Mouse (Mus musculus) neural tube, embryonic 11.5 days (tissue): ENCODE data around the gene Dock9. TPM values are rescaled to one million over a fixed set of nuclear protein-coding genes. Genes with fewer than 3 reads are reported as not detected.

Experiments used
- ATAC-seq: fragments of 200-750 bp; cut with Nextera tagmentation; 2 replicates; pipeline ENCODE4 v1.8.0; 2017; ENCODE audit warnings: moderate number of reproducible peaks, mild to moderate bottlenecking, moderate TSS enrichment, moderate library complexity; ENCODE audit not compliant: insufficient read depth, low FRiP score, low TSS enrichment
- DNase-seq: peaks from one replicate; pipeline ENCODE4 v3.0.0-alpha.2; 2015; ENCODE audit warnings: low spot score
- H3K27ac ChIP-seq: fragments of 300-500 bp; sonication (generic); 2 replicates; pipeline ENCODE4 v1.5.1; 2014; ENCODE audit warnings: low read depth, mild to moderate bottlenecking, low read length
- H3K27me3 ChIP-seq: fragments of 300-500 bp; sonication (generic); 2 replicates; pipeline ENCODE4 v1.6.1; 2014; ENCODE audit warnings: mild to moderate bottlenecking, low read length, mixed read lengths; ENCODE audit not compliant: control insufficient read depth, insufficient read depth
- H3K36me3 ChIP-seq: fragments of 300-500 bp; sonication (generic); 2 replicates; pipeline ENCODE4 v1.6.1; 2014; ENCODE audit warnings: mild to moderate bottlenecking, low read length, moderate library complexity, mixed read lengths; ENCODE audit not compliant: control insufficient read depth, insufficient read depth
- H3K4me1 ChIP-seq: fragments of 300-500 bp; sonication (generic); 2 replicates; pipeline ENCODE4 v1.6.1; 2014; ENCODE audit warnings: low read length, mixed read lengths; ENCODE audit not compliant: control insufficient read depth, insufficient read depth
- H3K4me2 ChIP-seq: fragments of 300-500 bp; sonication (generic); 2 replicates; pipeline ENCODE4 v1.6.1; 2014; ENCODE audit warnings: low read depth, mild to moderate bottlenecking, moderate library complexity
- H3K4me3 ChIP-seq: fragments of 300-500 bp; sonication (generic); 2 replicates; pipeline ENCODE4 v1.5.1; 2014; ENCODE audit warnings: low read depth, low read length
- H3K9ac ChIP-seq: fragments of 300-500 bp; sonication (generic); 2 replicates; pipeline ENCODE4 v1.6.1; 2014; ENCODE audit warnings: mild to moderate bottlenecking, low read length
- H3K9me3 ChIP-seq: fragments of 300-500 bp; sonication (generic); 2 replicates; pipeline ENCODE4 v1.6.1; 2016; ENCODE audit warnings: low read length; ENCODE audit not compliant: control insufficient read depth
- WGBS: fragments of 180-500 bp; shearing (Covaris S2); extraction: QIAGEN DNeasy Blood & Tissue Kit; methylation state at CpG from one replicate; pipeline ENCODE4 v1.1.7; 2014; 5-methylcytosine and 5-hydroxymethylcytosine counted together
- polyA plus RNA-seq: library from polyadenylated mRNA; unstranded; fragments of >200 nt; fragmentation: Nextera tagmentation; extraction: Ambion mirVana; gene quantifications from 2 replicates; pipeline ENCODE4 v1.2.1, GENCODE M21; 2014

Gene Dock9
- polyA plus RNA-seq, 1 experiment from 2014 or later, result 4.2 TPM

- WGBS, result 70% methylated on average over 21 of the region's 21 CpGs
- Histone ChIP-seq H3K27ac (no peak overlapping the region), H3K4me2 (no peak overlapping the region), H3K4me1 (0 out of 2 replicates have a peak, but pooled peaks cover 3% of the 10 kb centered on the region), H3K4me3 (no peak overlapping the region), H3K27me3 (no peaks in the 10 kb centered on the region), H3K9ac (no peak overlapping the region), H3K36me3 (no peaks in the 10 kb centered on the region), H3K9me3 (no peaks in the 10 kb centered on the region)
- ATAC-seq (no peak), DNase-seq (no peak)
Measured at GRCm38 (mm10) chr14:121556401-121557315, 241.0 kb downstream of the Dock9 start.

GRCm38 (mm10) chr14:121553785-121554184 is 243.9 kb downstream of the Dock9 start:
- no peaks in the 10 kb centered on the region for H3K27me3 ChIP-seq
- H3K4me1 ChIP-seq, result 0 out of 2 replicates have a peak, but pooled peaks cover 3% of the 10 kb centered on the region
- ATAC-seq, result no peak
- no peak overlapping the region for H3K4me2 ChIP-seq
- no peaks in the 10 kb centered on the region for H3K9me3 ChIP-seq
- H3K36me3 ChIP-seq, result no peaks in the 10 kb centered on the region
- no peak for DNase-seq
- H3K9ac ChIP-seq, result no peak overlapping the region
- H3K4me3 ChIP-seq, result no peak overlapping the region
- H3K27ac ChIP-seq, result no peak overlapping the region

- H3K4me3 ChIP-seq, result no peak overlapping the region
- no peak overlapping the region for H3K4me2 ChIP-seq
- ATAC-seq, result no peak
- no peaks in the 10 kb centered on the region for H3K9me3 ChIP-seq
- 82% methylated on average over 5 of the region's 5 CpGs for WGBS
- no peaks in the 10 kb centered on the region for H3K36me3 ChIP-seq
- H3K4me1 ChIP-seq, result 0 out of 2 replicates have a peak, but pooled peaks cover 3% of the 10 kb centered on the region
- H3K9ac ChIP-seq, result no peak overlapping the region
- no peaks in the 10 kb centered on the region for H3K27me3 ChIP-seq
- H3K27ac ChIP-seq, result no peak overlapping the region
- DNase-seq, result no peak
Measured at GRCm38 (mm10) chr14:121552586-121552985, 245.1 kb downstream of the Dock9 start.

- 72% methylated on average over 6 of the region's 6 CpGs for WGBS
- Histone ChIP-seq H3K4me2 (no peak overlapping the region), H3K9ac (no peak overlapping the region), H3K4me1 (no peaks in the 10 kb centered on the region), H3K4me3 (no peak overlapping the region), H3K27me3 (no peaks in the 10 kb centered on the region), H3K27ac (no peak overlapping the region), H3K36me3 (no peaks in the 10 kb centered on the region), H3K9me3 (no peaks in the 10 kb centered on the region)
- no peak for DNase-seq
- no peak for ATAC-seq
Measured at GRCm38 (mm10) chr14:121549834-121550233, 247.8 kb downstream of the Dock9 start.

- Histone ChIP-seq H3K9ac (no peak overlapping the region), H3K27ac (no peak overlapping the region), H3K36me3 (no peaks in the 10 kb centered on the region), H3K9me3 (no peaks in the 10 kb centered on the region), H3K4me3 (no peak overlapping the region), H3K4me2 (no peak overlapping the region), H3K4me1 (no peaks in the 10 kb centered on the region), H3K27me3 (no peaks in the 10 kb centered on the region)
- no peak for DNase-seq
- 60% methylated on average over 7 of the region's 7 CpGs for WGBS
- ATAC-seq, result no peak
Measured at GRCm38 (mm10) chr14:121547745-121548144, 249.9 kb downstream of the Dock9 start.

GRCm38 (mm10) chr14:121546621-121547020 is 251.0 kb downstream of the Dock9 start:
- H3K9me3 ChIP-seq, result no peaks in the 10 kb centered on the region
- H3K27me3 ChIP-seq, result no peaks in the 10 kb centered on the region
- DNase-seq, result no peak
- no peak overlapping the region for H3K4me3 ChIP-seq
- H3K9ac ChIP-seq, result no peak overlapping the region
- no peaks in the 10 kb centered on the region for H3K36me3 ChIP-seq
- H3K4me2 ChIP-seq, result no peak overlapping the region
- no peak for ATAC-seq
- WGBS, result 94% methylated on average over 5 of the region's 5 CpGs
- no peaks in the 10 kb centered on the region for H3K4me1 ChIP-seq
- H3K27ac ChIP-seq, result no peak overlapping the region

GRCm38 (mm10) chr14:121545551-121546331 is 251.9 kb downstream of the Dock9 start:
- Histone ChIP-seq H3K9ac (no peak overlapping the region), H3K27ac (no peak overlapping the region), H3K4me1 (no peaks in the 10 kb centered on the region), H3K4me2 (no peak overlapping the region), H3K4me3 (no peak overlapping the region), H3K9me3 (no peaks in the 10 kb centered on the region), H3K27me3 (no peaks in the 10 kb centered on the region), H3K36me3 (no peaks in the 10 kb centered on the region)
- ATAC-seq (no peak), DNase-seq (no peak)
- 89% methylated on average over 14 of the region's 14 CpGs for WGBS

- H3K9ac ChIP-seq, result no peak overlapping the region
- H3K27ac ChIP-seq, result no peak overlapping the region
- H3K27me3 ChIP-seq, result no peaks in the 10 kb centered on the region
- H3K4me1 ChIP-seq, result no peaks in the 10 kb centered on the region
- 89% methylated on average over 7 of the region's 7 CpGs for WGBS
- no peak overlapping the region for H3K4me2 ChIP-seq
- ATAC-seq (no peak), DNase-seq (no peak)
- H3K36me3 ChIP-seq, result no peaks in the 10 kb centered on the region
- no peaks in the 10 kb centered on the region for H3K9me3 ChIP-seq
- no peak overlapping the region for H3K4me3 ChIP-seq
Measured at GRCm38 (mm10) chr14:121541262-121541661, 256.4 kb downstream of the Dock9 start.
